Mouse (Mus musculus) midbrain, postnatal 0 days (tissue): ENCODE measurements around the gene Uncx. TPM values are rescaled to one million over a fixed set of nuclear protein-coding genes. Genes with fewer than 3 reads are reported as not detected.

Experiments used
- ATAC-seq: fragments of 200-750 bp; cut with Nextera tagmentation; 2 replicates; pipeline ENCODE4 v1.8.0; 2017; ENCODE audit warnings: moderate number of reproducible peaks, mild to moderate bottlenecking, moderate TSS enrichment, moderate library complexity; ENCODE audit not compliant: low FRiP score
- DNase-seq: peaks from one replicate; pipeline ENCODE4 v3.0.0-alpha.2; 2015; ENCODE audit warnings: low spot score
- H3K27ac ChIP-seq: fragments of 300-500 bp; sonication (generic); 2 replicates; pipeline ENCODE4 v1.5.1; 2014; ENCODE audit warnings: low read depth, mild to moderate bottlenecking, low read length, mixed read lengths
- H3K27me3 ChIP-seq: fragments of 300-500 bp; sonication (generic); 2 replicates; pipeline ENCODE4 v1.6.1; 2014; ENCODE audit warnings: low read length, control low read depth, mixed read lengths; ENCODE audit not compliant: insufficient read depth
- H3K36me3 ChIP-seq: fragments of 300-500 bp; sonication (generic); 2 replicates; pipeline ENCODE4 v1.6.1; 2014; ENCODE audit warnings: low read length, control low read depth, mixed read lengths; ENCODE audit not compliant: insufficient read depth
- H3K4me1 ChIP-seq: fragments of 300-500 bp; sonication (generic); 2 replicates; pipeline ENCODE4 v1.6.1; 2014; ENCODE audit warnings: mild to moderate bottlenecking, control low read depth, antibody characterized with exemption, low read length, mixed read lengths; ENCODE audit not compliant: insufficient read depth
- H3K4me2 ChIP-seq: fragments of 300-500 bp; sonication (generic); 2 replicates; pipeline ENCODE4 v1.6.1; 2014; ENCODE audit warnings: low read depth, mild to moderate bottlenecking, low read length, mixed read lengths; ENCODE audit not compliant: poor library complexity, severe bottlenecking
- H3K4me3 ChIP-seq: fragments of 300-500 bp; sonication (generic); 2 replicates; pipeline ENCODE4 v1.5.1; 2014; ENCODE audit warnings: low read depth, mild to moderate bottlenecking, low read length, moderate library complexity
- H3K9ac ChIP-seq: fragments of 300-500 bp; sonication (generic); replicated peaks from 2 replicates; pipeline ENCODE4 v1.6.1; 2014; ENCODE audit warnings: mild to moderate bottlenecking, low read length, moderate library complexity, mixed read lengths; ENCODE audit not compliant: poor library complexity, severe bottlenecking
- H3K9me3 ChIP-seq: fragments of 300-500 bp; sonication (generic); 2 replicates; pipeline ENCODE4 v1.6.1; 2016; ENCODE audit warnings: low read length, control low read depth
- CTCF ChIP-seq: IDR thresholded peaks from 2 replicates; pipeline ENCODE4 v1.5.1; 2016; ENCODE audit warnings: antibody characterized with exemption, mild to moderate bottlenecking
- WGBS: fragments of 180-500 bp; shearing (Covaris S2); extraction: QIAGEN DNeasy Blood & Tissue Kit; methylation state at CpG from one replicate; pipeline ENCODE4 v1.1.7; 2014; 5-methylcytosine and 5-hydroxymethylcytosine counted together
- polyA plus RNA-seq: library from polyadenylated mRNA; unstranded; fragments of >200 nt; fragmentation: Nextera tagmentation; extraction: Ambion mirVana; gene quantifications from 2 replicates; pipeline ENCODE4 v1.2.1, GENCODE M21; 2015
- total RNA-seq: library from RNA; depleted of rRNA; stranded (reverse); fragments of >200 nt; gene quantifications from 2 replicates; pipeline ENCODE4 v1.2.3, GENCODE M21; 2014; rRNA removed

Uncx gene
- total RNA-seq (21.2 and 24.3 TPM in 2 replicates), polyA plus RNA-seq (15.5 and 20.0 TPM in 2 replicates)

DNA sequence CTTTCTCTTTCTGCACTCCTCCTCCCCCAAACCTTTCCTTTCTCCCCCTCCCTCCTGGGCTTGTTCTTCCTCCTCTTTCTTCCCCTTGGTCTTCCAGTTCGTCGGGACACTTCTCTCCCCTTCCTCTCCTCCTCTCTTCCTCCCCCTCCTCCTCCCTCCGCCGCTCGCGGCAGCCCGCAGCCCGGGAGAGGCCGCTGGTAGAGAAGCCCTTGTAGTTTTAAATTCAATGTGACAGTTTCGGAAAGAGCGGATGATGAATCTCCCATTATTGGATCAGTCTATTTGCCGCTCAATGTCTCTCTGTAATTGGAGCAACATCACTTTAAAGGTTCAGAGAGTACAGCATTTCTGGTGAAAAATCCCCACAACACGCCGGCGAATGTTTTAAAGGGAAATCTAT lies at the start of gene Uncx:
Uncx (plus strand) TSS at position 281 of the 400 bp plus-strand sequence.
- TF ChIP-seq CTCF, result no peak
- Histone ChIP-seq H3K9me3 (no peaks in the 10 kb centered on the region), H3K36me3 (no peaks in the 10 kb centered on the region), H3K27me3 (peaks cover 59% of the 10 kb centered on the region), H3K4me3 (peak within 1 kb of the TSS; percentile 46), H3K9ac (peak within 1 kb of the TSS; percentile 62), H3K4me2 (peak within 1 kb of the TSS; percentile 51), H3K27ac (peak within 1 kb of the TSS; percentile 69), H3K4me1 (no peaks in the 10 kb centered on the region)
- no peak for ATAC-seq
- WGBS, result under 1% methylated on average over 15 of the region's 15 CpGs
- DNase-seq, result no peak

GRCm38 (mm10) chr5:139493690-139494089 lies 49.6 kb upstream of the Uncx start:
- DNase-seq (no peak), ATAC-seq (no peak)
- no peak for TF ChIP-seq CTCF
- Histone ChIP-seq H3K4me1 (no peaks in the 10 kb centered on the region), H3K9ac (no peak overlapping the region), H3K4me2 (no peak overlapping the region), H3K27me3 (no peaks in the 10 kb centered on the region; the same call in 1 of the 2 replicates), H3K9me3 (no peaks in the 10 kb centered on the region), H3K36me3 (no peaks in the 10 kb centered on the region), H3K4me3 (no peak overlapping the region), H3K27ac (no peak overlapping the region)
- 67% methylated on average over 5 of the region's 5 CpGs for WGBS

DNA sequence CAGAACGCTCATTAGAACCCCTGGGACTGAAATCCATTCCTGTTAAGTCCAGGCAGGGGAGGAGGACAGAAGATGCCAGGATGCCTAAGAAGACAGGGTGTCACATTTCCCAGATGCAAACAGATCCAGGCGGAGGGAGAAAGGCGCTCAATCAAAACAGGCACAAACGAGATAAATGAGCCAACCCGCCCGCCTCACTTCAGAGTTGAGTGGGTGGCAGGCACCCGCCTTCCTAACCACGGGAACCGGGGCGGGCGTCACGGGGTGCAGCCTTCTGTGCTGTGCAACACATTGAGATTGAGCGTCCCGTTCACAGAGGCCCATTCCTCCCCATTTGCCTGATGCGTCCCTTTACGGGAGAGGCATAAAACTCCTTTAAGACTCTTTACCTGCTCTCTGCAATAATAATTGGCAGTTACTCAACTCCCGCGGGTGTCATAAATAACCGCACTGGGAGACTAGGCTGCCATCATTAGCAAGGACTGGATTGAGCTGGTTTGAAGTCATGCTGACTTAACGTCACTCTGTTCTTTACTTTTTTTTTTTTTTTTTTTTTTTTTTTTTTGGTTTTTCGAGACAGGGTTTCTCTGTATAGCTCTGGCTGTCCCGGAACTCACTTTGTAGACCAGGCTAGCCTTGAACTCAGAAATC lies 48.1 kb upstream of the Uncx start:
- Histone ChIP-seq H3K4me2 (no peak overlapping the region), H3K4me1 (no peaks in the 10 kb centered on the region), H3K27ac (no peak overlapping the region), H3K9ac (no peak overlapping the region), H3K27me3 (no peaks in the 10 kb centered on the region), H3K9me3 (no peaks in the 10 kb centered on the region), H3K4me3 (no peak overlapping the region), H3K36me3 (no peaks in the 10 kb centered on the region)
- no peak for TF ChIP-seq CTCF
- 63% methylated on average over 22 of the region's 22 CpGs for WGBS
- ATAC-seq (no peak), DNase-seq (no peak)

DNA sequence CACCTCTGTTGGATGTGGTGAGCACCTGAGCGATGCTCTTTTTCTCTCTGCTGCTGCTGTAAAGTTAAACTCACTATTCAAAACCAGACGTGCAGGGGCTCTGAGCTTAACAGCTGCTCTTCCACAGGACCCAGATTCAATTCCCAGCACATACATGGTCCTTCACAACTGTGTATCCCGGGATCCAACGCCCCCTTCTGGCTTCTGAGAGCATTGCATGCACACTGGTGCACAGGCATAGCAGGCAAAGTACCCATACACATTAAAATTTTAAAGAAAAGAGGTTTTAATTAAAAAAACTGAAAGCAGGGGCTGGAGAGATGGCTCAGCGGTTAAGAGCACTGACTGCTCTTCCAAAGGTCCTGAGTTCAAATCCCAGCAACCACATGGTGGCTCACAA lies 46.4 kb upstream of the Uncx start:
- TF ChIP-seq CTCF, result 0 out of 2 replicates have a peak, but pooled peaks have one; percentile 8
- no peaks in the 10 kb centered on the region for H3K9me3 ChIP-seq
- no peak overlapping the region for H3K4me3 ChIP-seq
- WGBS, result 63% methylated on average over 5 of the region's 5 CpGs
- no peaks in the 10 kb centered on the region for H3K27me3 ChIP-seq
- no peak overlapping the region for H3K9ac ChIP-seq
- DNase-seq (no peak), ATAC-seq (no peak)
- H3K36me3 ChIP-seq, result no peaks in the 10 kb centered on the region
- H3K4me1 ChIP-seq, result no peaks in the 10 kb centered on the region
- H3K4me2 ChIP-seq, result no peak overlapping the region
- no peak overlapping the region for H3K27ac ChIP-seq

DNA sequence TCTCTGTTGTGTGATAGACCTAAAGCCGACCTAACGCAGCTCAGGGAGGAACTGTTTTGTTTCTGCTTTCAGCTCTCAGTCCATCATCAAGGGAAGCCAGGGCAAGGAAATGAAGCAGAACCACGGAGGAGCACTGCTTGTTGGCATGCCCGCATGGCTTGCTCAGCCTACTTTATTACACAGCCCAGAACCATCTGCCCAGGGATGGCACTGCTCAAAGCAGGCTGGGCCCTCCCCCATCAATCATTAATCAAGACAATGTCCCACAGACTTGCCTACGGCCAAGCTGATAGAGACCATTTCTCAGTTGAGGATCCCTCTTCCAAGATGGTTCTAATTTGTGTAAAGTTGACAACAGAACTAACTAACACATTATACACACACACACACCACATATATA lies 44.5 kb upstream of the Uncx start:
- no peak overlapping the region for H3K27ac ChIP-seq
- no peaks in the 10 kb centered on the region for H3K27me3 ChIP-seq
- no peak overlapping the region for H3K9ac ChIP-seq
- no peak overlapping the region for H3K4me2 ChIP-seq
- no peaks in the 10 kb centered on the region for H3K36me3 ChIP-seq
- 76% methylated on average over 5 of the region's 5 CpGs for WGBS
- no peaks in the 10 kb centered on the region for H3K4me1 ChIP-seq
- H3K9me3 ChIP-seq, result no peaks in the 10 kb centered on the region
- DNase-seq, result peak; percentile 21
- H3K4me3 ChIP-seq, result no peak overlapping the region
- TF ChIP-seq CTCF, result no peak
- ATAC-seq, result no peak

DNA sequence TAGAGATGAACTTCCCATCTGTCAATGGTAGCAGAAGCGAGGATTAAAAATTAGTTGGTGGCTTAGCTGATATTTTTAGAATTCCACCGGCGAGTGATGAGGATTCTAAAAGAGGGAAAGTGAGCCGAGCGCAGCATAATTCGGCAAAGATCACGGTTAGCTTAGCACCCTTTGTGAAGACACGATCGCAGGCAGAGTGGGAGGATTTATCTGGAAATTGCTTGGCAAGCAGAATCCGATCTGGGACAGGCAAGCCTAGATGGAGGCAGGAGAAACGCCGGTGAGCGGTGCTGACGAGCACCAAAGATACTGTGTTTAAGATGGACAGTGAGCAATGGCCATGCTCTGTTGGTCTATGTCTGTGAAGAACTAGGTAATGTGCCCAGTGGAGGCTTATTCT lies 41.0 kb upstream of the Uncx start:
- no peak overlapping the region for H3K4me3 ChIP-seq
- WGBS, result 78% methylated on average over 14 of the region's 14 CpGs
- H3K4me2 ChIP-seq, result no peak overlapping the region
- no peak for TF ChIP-seq CTCF
- no peaks in the 10 kb centered on the region for H3K9me3 ChIP-seq
- ATAC-seq (no peak), DNase-seq (no peak)
- H3K27ac ChIP-seq, result no peak overlapping the region
- H3K27me3 ChIP-seq, result peaks cover 2% of the 10 kb centered on the region; the same call in 1 of the 2 replicates
- no peaks in the 10 kb centered on the region for H3K36me3 ChIP-seq
- no peak overlapping the region for H3K9ac ChIP-seq
- H3K4me1 ChIP-seq, result no peaks in the 10 kb centered on the region
